Mouse (Mus musculus) intestine, embryonic 14.5 days (tissue): ENCODE data around the gene Setd2. TPM values are rescaled to one million over a fixed set of nuclear protein-coding genes. Genes with fewer than 3 reads are reported as not detected.
A peak's percentile ranks its signal among the peaks of the same experiment; 100 is the strongest.

Experiments used
- ATAC-seq: fragments of 200-750 bp; cut with Nextera tagmentation; replicated peaks from 2 replicates; pipeline ENCODE4 v1.8.0; 2017; ENCODE audit warnings: low read depth, moderate number of reproducible peaks, moderate TSS enrichment, moderate library complexity; ENCODE audit not compliant: low FRiP score, low TSS enrichment
- DNase-seq: peaks from one replicate; pipeline ENCODE4 v3.0.0-alpha.2; 2018; ENCODE audit warnings: low spot score
- H3K27ac ChIP-seq: fragments of 300-500 bp; sonication (generic); 2 replicates; pipeline ENCODE4 v1.5.1; 2014; ENCODE audit warnings: low read depth, mild to moderate bottlenecking, control low read depth
- H3K27me3 ChIP-seq: fragments of 300-500 bp; sonication (generic); replicated peaks from 2 replicates; pipeline ENCODE4 v1.6.1; 2014; ENCODE audit warnings: low read length, control low read depth; ENCODE audit not compliant: control insufficient read depth, insufficient read depth
- H3K36me3 ChIP-seq: fragments of 300-500 bp; sonication (generic); 2 replicates; pipeline ENCODE4 v1.6.1; 2014; ENCODE audit warnings: low read length, control low read depth; ENCODE audit not compliant: control insufficient read depth, insufficient read depth
- H3K4me1 ChIP-seq: fragments of 300-500 bp; sonication (generic); replicated peaks from 2 replicates; pipeline ENCODE4 v1.6.1; 2014; ENCODE audit warnings: low read length, control low read depth, mixed read lengths; ENCODE audit not compliant: control insufficient read depth, insufficient read depth
- H3K4me2 ChIP-seq: fragments of 300-500 bp; sonication (generic); 2 replicates; pipeline ENCODE4 v1.6.1; 2014; ENCODE audit warnings: low read length
- H3K4me3 ChIP-seq: fragments of 300-500 bp; sonication (generic); 2 replicates; pipeline ENCODE4 v1.5.1; 2014; ENCODE audit warnings: low read depth, low read length, control low read depth, mixed read lengths
- H3K9ac ChIP-seq: fragments of 300-500 bp; sonication (generic); 2 replicates; pipeline ENCODE4 v1.6.1; 2014; ENCODE audit warnings: mild to moderate bottlenecking, low read length
- H3K9me3 ChIP-seq: fragments of 300-500 bp; sonication (generic); 2 replicates; pipeline ENCODE4 v1.6.1; 2016; ENCODE audit warnings: low read length, control low read depth; ENCODE audit not compliant: control insufficient read depth
- WGBS: fragments of 180-500 bp; shearing (Covaris S2); extraction: QIAGEN DNeasy Blood & Tissue Kit; methylation state at CpG from one replicate; pipeline ENCODE4 v1.1.7; 2014; 5-methylcytosine and 5-hydroxymethylcytosine counted together
- polyA plus RNA-seq: library from polyadenylated mRNA; unstranded; fragments of >200 nt; fragmentation: Nextera tagmentation; extraction: Ambion mirVana; gene quantifications from 2 replicates; pipeline ENCODE4 v1.2.1, GENCODE M21; 2014

Gene Setd2
- polyA plus RNA-seq, 1 experiment from 2014 or later, result 49.7 TPM

DNA sequence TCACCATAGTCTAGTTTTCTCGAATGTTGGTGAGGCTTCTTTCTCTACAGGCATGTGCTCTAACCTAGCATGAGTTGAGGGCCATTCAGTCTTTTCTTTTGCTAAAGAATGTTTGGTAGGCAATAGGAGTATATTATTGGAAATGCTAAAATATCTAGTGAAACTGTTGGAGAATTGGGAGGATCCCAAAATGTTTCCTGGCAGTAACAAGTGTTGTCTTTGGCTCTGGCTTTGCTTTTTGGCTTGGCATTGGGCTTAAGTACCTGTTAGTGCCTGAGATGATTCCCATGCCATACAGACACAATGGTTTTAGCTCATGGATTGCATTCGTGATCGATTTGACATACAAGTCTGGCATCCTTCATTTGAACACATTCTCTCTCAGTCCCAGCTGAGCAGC lies 79.1 kb downstream of the Setd2 start:
- Histone ChIP-seq H3K4me2 (no peak overlapping the region), H3K27ac (no peak overlapping the region), H3K36me3 (peaks cover 71% of the 10 kb centered on the region), H3K9me3 (no peaks in the 10 kb centered on the region), H3K4me1 (no peaks in the 10 kb centered on the region), H3K27me3 (no peaks in the 10 kb centered on the region), H3K9ac (no peak overlapping the region), H3K4me3 (no peak overlapping the region)
- no peak for ATAC-seq
- no peak for DNase-seq
- 92% methylated on average over 3 of the region's 3 CpGs for WGBS

- WGBS, result 83% methylated on average over 3 of the region's 3 CpGs
These were observed 84.7 kb downstream of the Setd2 start for GRCm38 (mm10) chr9:110617081-110617480.

GRCm38 (mm10) chr9:110620180-110620579 lies 87.8 kb downstream of the Setd2 start:
- H3K27me3 ChIP-seq, result no peaks in the 10 kb centered on the region
- peaks cover 65% of the 10 kb centered on the region for H3K36me3 ChIP-seq
- H3K9ac ChIP-seq, result no peak overlapping the region
- 83% methylated on average over 7 of the region's 7 CpGs for WGBS
- DNase-seq (no peak), ATAC-seq (no peak)
- H3K4me3 ChIP-seq, result no peak overlapping the region
- H3K4me2 ChIP-seq, result no peak overlapping the region
- H3K9me3 ChIP-seq, result no peaks in the 10 kb centered on the region
- H3K4me1 ChIP-seq, result peaks cover 6% of the 10 kb centered on the region; the same call in 1 of the 2 replicates
- no peak overlapping the region for H3K27ac ChIP-seq

More at GRCm38 (mm10) chr9:110617081-110617480, 84.7 kb downstream of the Setd2 start:
- H3K4me1 ChIP-seq, result no peaks in the 10 kb centered on the region
- no peak overlapping the region for H3K27ac ChIP-seq
- ATAC-seq, result no peak
- no peak overlapping the region for H3K4me2 ChIP-seq
- DNase-seq, result no peak
- H3K9me3 ChIP-seq, result no peaks in the 10 kb centered on the region
- no peak overlapping the region for H3K4me3 ChIP-seq
- no peaks in the 10 kb centered on the region for H3K27me3 ChIP-seq
- peaks cover 82% of the 10 kb centered on the region for H3K36me3 ChIP-seq
- no peak overlapping the region for H3K9ac ChIP-seq

DNA sequence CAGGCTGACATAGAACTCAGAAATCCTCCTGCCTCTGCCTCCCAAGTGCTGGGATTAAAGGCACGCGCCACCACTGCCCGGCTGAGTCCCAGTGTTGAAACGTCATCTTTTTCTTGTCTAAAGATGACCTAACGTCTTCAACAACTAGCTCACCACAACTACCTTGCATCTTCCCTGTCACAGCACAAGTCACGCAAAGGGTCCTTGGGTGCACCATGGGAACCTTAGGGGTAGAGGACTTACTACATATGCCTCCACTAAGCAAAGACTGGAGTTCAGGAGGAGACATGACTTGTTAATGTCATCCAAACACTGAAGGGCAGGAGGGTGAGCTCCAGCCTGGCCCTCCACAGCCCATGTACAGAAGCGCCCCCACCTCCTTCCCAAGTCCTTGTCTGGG lies 88.3 kb downstream of the Setd2 start:
- Histone ChIP-seq H3K27ac (no peak overlapping the region), H3K27me3 (no peaks in the 10 kb centered on the region), H3K4me3 (no peak overlapping the region), H3K9ac (no peak overlapping the region), H3K4me2 (no peak overlapping the region), H3K36me3 (peaks cover 60% of the 10 kb centered on the region), H3K9me3 (no peaks in the 10 kb centered on the region), H3K4me1 (peaks cover 7% of the 10 kb centered on the region; the same call in 1 of the 2 replicates)
- 91% methylated on average over 7 of the region's 7 CpGs for WGBS
- DNase-seq, result no peak
- no peak for ATAC-seq

DNA sequence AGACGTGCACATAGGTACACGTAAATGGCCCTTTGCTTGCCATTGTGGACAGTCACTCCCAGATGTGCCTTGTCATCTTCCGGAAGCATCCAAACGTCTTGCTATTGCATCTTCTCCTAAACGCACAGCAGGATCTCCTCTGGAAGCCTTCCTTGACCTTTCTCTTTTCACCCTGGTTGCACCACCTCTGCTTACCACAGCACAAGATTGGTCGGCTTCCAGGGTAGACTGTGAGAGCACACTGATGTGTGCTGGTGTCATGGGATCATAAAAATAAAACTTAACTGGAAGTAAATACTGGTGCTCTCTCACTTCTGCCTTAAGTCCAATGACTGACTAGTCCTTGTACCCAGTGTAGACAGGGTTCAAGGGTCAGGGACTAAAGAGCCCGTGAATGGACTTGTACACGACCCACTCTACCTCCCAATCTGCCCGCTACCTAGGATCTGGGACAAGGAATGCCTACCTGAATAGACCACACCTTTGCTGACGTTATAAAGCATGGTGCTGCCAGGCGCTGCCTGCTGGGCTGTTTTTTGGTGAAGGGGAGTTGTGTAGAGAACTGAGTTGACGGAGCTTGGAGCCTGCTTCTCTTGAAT lies 90.3 kb downstream of the Setd2 start:
- peaks cover 47% of the 10 kb centered on the region for H3K36me3 ChIP-seq

GRCm38 (mm10) chr9:110623416-110624195 lies 91.2 kb downstream of the Setd2 start:
- Histone ChIP-seq H3K27me3 (no peaks in the 10 kb centered on the region), H3K4me3 (peak overlapping the region; percentile 55), H3K4me1 (peaks cover 7% of the 10 kb centered on the region; the same call in 1 of the 2 replicates), H3K9me3 (no peaks in the 10 kb centered on the region), H3K9ac (peak overlapping the region; percentile 56), H3K27ac (peak overlapping the region; percentile 66; the same call in 1 of the 2 replicates), H3K36me3 (peaks cover 38% of the 10 kb centered on the region), H3K4me2 (peak overlapping the region; percentile 94)
- DNase-seq, result no peak
- peak; percentile 14; the same call in 1 of the 2 replicates for ATAC-seq
- 30% methylated on average over 8 of the region's 8 CpGs for WGBS

More for the DNA sequence above, 90.3 kb downstream of the Setd2 start:
- peaks cover 7% of the 10 kb centered on the region; the same call in 1 of the 2 replicates for H3K4me1 ChIP-seq
- DNase-seq (no peak), ATAC-seq (no peak)
- WGBS, result 79% methylated on average over 12 of the region's 12 CpGs
- no peaks in the 10 kb centered on the region for H3K9me3 ChIP-seq
- no peaks in the 10 kb centered on the region for H3K27me3 ChIP-seq
- no peak overlapping the region for H3K27ac ChIP-seq
- H3K9ac ChIP-seq, result no peak overlapping the region
- H3K4me2 ChIP-seq, result no peak overlapping the region
- H3K4me3 ChIP-seq, result no peak overlapping the region

DNA sequence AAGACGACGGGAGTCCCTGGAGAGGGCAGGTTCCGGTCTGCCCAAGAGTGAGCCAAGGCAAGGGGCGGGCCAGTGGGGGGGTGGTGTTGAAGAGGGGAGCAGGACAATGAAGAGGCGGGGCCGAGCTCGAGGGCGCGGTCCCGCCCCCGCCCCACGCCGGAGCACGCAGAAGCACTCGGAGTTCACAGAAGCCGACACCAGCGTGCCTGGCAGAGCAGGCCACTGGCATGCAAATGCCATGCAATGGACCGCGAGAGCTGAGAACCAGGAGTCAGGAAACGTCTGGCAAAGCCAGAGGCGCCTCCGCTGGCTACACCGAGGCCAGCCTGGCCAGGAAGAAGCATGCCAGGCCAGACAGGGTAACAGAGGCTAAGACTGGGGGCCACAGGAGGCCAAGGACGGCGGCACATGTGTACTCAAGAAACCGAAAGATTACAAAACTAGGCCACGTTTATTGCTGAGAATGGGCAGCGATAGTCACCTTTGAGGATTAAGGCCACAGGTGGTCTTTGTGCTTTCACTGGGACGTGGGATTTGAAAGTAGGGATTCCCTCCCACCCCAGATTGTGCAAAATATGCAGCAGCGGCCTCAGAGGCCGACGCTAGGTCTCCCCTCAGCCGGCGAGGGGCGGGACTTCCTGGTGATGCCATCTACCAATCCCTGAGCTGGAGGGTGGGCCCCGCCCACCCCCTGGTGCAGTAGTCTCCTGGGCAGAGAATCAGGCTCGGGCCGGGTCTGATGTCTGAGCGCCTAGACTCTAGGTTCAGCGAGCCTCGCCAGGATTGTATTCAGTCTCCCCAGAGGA lies 92.2 kb downstream of the Setd2 start, which contains the start of gene Nradd:
Nradd (minus strand) TSS at position 92 of the 806 bp plus-strand sequence.
- H3K4me1 ChIP-seq, result peaks cover 7% of the 10 kb centered on the region; the same call in 1 of the 2 replicates
- peak within 1 kb of the TSS; percentile 56 for H3K9ac ChIP-seq
- peak within 1 kb of the TSS; percentile 55 for H3K4me3 ChIP-seq
- ATAC-seq (peak; percentile 92), DNase-seq (peak; percentile 92)
- no peaks in the 10 kb centered on the region for H3K27me3 ChIP-seq
- peak within 1 kb of the TSS; percentile 94 for H3K4me2 ChIP-seq
- H3K9me3 ChIP-seq, result no peaks in the 10 kb centered on the region
- peaks cover 28% of the 10 kb centered on the region for H3K36me3 ChIP-seq
- WGBS, result 0% methylated on average over 41 of the region's 41 CpGs
- H3K27ac ChIP-seq, result peak within 1 kb of the TSS; percentile 66

DNA sequence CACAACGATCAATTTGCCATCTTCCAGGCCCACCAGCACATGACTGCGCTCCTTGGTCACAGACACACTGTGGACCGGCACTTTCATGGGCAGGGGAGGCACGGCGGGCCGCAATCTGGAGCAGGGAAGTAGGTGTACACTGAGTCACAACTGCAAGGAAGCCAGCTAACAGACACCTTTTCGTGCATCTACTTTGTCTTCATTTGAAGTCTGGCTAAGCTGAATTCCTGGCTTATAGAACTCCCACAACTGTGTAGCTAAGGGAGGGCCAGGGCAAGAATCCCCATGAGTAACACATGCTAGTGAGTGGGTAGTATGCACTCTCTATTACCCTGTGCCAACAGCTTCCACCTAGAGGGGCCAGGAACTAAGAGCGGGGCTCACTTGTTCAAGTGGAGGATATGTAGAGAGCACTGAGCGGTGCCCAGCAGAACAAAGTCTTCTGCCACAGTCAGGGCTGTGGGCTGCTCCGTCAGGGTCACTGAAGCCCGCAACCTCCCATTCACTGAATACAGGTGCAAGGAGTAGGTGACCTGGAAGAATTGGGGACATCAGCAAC lies 93.0 kb downstream of the Setd2 start:
- Histone ChIP-seq H3K9me3 (no peaks in the 10 kb centered on the region), H3K4me3 (peak overlapping the region; percentile 55), H3K36me3 (peaks cover 20% of the 10 kb centered on the region), H3K27ac (peak overlapping the region; percentile 66; the same call in 1 of the 2 replicates), H3K27me3 (no peaks in the 10 kb centered on the region), H3K9ac (peak overlapping the region; percentile 56), H3K4me1 (peaks cover 7% of the 10 kb centered on the region; the same call in 1 of the 2 replicates), H3K4me2 (peak overlapping the region; percentile 94)
- WGBS, result 69% methylated on average over 11 of the region's 11 CpGs
- ATAC-seq (no peak), DNase-seq (no peak)
